Mouse (Mus musculus): ENCODE measurements around the gene Gpsm1. TPM values are rescaled to one million over a fixed set of nuclear protein-coding genes. Genes with fewer than 3 reads are reported as not detected.

The Gpsm1 gene
- 17.7 and 21.1 TPM in 2 replicates for polyA plus RNA-seq (2012; rRNA removed)

DNA sequence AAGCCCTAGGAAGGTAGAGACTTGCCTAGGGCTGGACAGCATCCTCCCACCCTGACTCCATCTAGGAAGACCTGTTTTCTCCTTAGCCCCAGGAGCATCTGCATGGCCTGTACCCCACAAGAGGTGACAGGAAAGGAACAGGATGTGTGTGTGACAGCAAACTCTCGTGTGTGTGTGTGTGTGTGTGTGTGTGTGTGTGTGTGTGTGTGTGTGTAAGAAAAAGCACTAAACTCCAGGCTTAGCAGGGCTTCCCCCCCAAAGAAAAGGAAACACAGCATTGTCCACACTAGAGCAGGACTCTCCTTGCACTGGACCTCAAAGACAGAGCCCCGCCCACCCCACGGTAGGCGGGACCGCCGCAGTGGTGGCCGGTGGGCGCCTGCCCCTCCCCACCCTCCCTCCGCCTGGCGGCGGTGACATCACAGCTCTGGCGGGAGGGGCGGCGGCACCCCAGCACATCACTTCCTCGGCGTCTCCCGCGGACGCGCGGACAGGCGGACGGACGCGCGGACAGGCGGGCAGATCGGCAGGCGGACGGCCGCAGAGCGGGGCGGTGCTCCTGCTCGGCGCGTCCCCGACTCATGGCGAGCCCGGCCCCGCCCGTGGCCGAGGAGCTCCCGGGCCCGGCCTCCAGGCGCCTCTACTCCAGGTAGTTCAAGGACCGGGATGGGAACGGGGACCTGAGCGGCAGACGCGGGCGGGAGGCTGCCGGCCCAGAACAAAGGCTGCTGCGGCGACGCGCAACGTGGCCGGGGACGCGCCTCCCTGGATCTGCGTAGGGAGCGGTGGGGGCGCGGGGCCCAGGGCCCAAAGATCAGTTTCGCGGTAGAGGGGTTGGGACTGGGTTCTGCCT, at the start of gene Gpsm1:
Gene Gpsm1 (plus strand): TSS at position 444 of the 853 bp plus-strand sequence.
- under 1% methylated on average over 61 of the region's 66 CpGs for WGBS
- Histone ChIP-seq H3K4me3 (ENCODE audit: extremely low read depth, insufficient read depth, insufficient read length) (peak within 1 kb of the TSS; percentile 83), H3K27me3 (ENCODE audit: control insufficient read depth, insufficient read depth, low read length) (no peaks in the 10 kb centered on the region), H3K27ac (ENCODE audit: insufficient read depth, low read length) (peak within 1 kb of the TSS; percentile 32), H3K36me3 (ENCODE audit: control insufficient read depth, insufficient read depth, low read length) (no peaks in the 10 kb centered on the region), H3K4me1 (ENCODE audit: control insufficient read depth, insufficient read depth, insufficient read length) (peaks cover 10% of the 10 kb centered on the region)
- no peak for TF ChIP-seq POLR2A (IDR thresholded peaks at IDR 0.05; ENCODE audit: low read depth, low read length)
- no peak for TF ChIP-seq CTCF (IDR thresholded peaks at IDR 0.05; ENCODE audit: extremely low read depth, insufficient read depth, insufficient read length, insufficient replicate concordance)
- DNase-seq (ENCODE audit: low read depth in 1 of 2, low spot score in 2 of 2): peak in 1 of 2 experiments; percentile 64

GRCm38 (mm10) chr2:26266066-26266742, 49.1 kb upstream of the Gpsm1 start:
- Histone ChIP-seq H3K4me3 (ENCODE audit: extremely low read depth, insufficient read depth, insufficient read length) (no peak overlapping the region), H3K27ac (ENCODE audit: insufficient read depth, low read length) (no peak overlapping the region), H3K36me3 (ENCODE audit: control insufficient read depth, insufficient read depth, low read length) (no peaks in the 10 kb centered on the region), H3K4me1 (ENCODE audit: control insufficient read depth, insufficient read depth, insufficient read length) (no peaks in the 10 kb centered on the region), H3K27me3 (ENCODE audit: control insufficient read depth, insufficient read depth, low read length) (no peaks in the 10 kb centered on the region)
- 77% methylated on average over 10 of the region's 10 CpGs for WGBS
- DNase-seq (ENCODE audit: low read depth in 1 of 2, low spot score in 2 of 2): no peak
- TF ChIP-seq CTCF (IDR thresholded peaks at IDR 0.05; ENCODE audit: extremely low read depth, insufficient read depth, insufficient read length, insufficient replicate concordance) (no peak), POLR2A (IDR thresholded peaks at IDR 0.05; ENCODE audit: low read depth, low read length) (no peak)

DNA sequence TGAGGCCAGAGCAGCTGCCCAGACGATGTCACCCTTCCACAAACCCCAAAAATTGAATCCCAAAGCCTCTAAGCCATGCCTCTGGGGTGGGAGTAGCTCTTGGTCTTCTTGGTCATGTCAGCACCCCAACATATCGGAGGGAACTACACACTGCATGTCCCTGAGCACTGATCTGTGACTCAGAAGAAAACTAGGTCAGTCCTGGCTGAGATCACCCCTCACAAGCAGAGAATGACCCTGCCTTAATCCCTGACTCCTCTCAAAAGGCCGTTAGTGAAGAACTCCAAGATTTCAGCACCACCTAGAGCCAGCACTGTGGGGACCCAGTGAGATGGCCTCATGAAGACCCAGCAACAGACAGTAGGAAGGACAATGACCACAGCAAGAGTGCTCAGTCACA, 47.1 kb upstream of the Gpsm1 start:
- no peaks in the 10 kb centered on the region for H3K36me3 ChIP-seq (ENCODE audit: control insufficient read depth, insufficient read depth, low read length)
- no peaks in the 10 kb centered on the region for H3K4me1 ChIP-seq (ENCODE audit: control insufficient read depth, insufficient read depth, insufficient read length)
- H3K4me3 ChIP-seq (ENCODE audit: extremely low read depth, insufficient read depth, insufficient read length): no peak overlapping the region
- TF ChIP-seq CTCF (IDR thresholded peaks at IDR 0.05; ENCODE audit: extremely low read depth, insufficient read depth, insufficient read length, insufficient replicate concordance): no peak
- no peak for TF ChIP-seq POLR2A (IDR thresholded peaks at IDR 0.05; ENCODE audit: low read depth, low read length)
- 70% methylated on average over 3 of the region's 3 CpGs for whole genome bisulfite sequencing
- H3K27ac ChIP-seq (ENCODE audit: insufficient read depth, low read length): no peak overlapping the region
- H3K27me3 ChIP-seq (ENCODE audit: control insufficient read depth, insufficient read depth, low read length): no peaks in the 10 kb centered on the region
- no peak for DNase-seq (ENCODE audit: low read depth in 1 of 2, low spot score in 2 of 2)

- 17% methylated on average over 7 of the region's 7 CpGs for WGBS
Measured at GRCm38 (mm10) chr2:26273611-26274010, 41.7 kb upstream of the Gpsm1 start.

DNA sequence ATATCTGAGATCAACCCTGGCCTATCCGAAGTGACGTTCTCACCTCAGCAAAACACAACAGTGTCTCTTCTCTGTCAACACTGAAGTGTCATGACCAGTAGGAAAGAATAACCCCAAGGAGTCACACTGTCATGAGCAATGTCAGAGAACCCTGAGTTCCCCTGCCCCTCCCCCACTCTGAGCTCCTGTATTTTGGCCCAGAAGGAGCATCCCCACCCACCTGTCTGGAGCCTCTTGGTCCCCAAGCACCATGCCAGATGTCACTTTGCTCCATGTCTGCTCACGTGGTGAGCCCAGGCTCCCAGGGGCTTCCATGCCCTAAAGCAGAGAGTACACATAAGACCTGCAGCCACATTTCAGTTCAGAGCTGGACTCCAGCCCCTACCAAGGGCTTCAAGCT, 35.6 kb upstream of the Gpsm1 start:
- Histone ChIP-seq H3K36me3 (ENCODE audit: control insufficient read depth, insufficient read depth, low read length) (no peaks in the 10 kb centered on the region), H3K4me3 (ENCODE audit: extremely low read depth, insufficient read depth, insufficient read length) (no peak overlapping the region), H3K27me3 (ENCODE audit: control insufficient read depth, insufficient read depth, low read length) (no peaks in the 10 kb centered on the region), H3K27ac (ENCODE audit: insufficient read depth, low read length) (no peak overlapping the region), H3K4me1 (ENCODE audit: control insufficient read depth, insufficient read depth, insufficient read length) (no peaks in the 10 kb centered on the region)
- 82% methylated on average over 3 of the region's 3 CpGs for whole genome bisulfite sequencing
- DNase-seq (ENCODE audit: low read depth in 1 of 2, low spot score in 2 of 2): no peak
- TF ChIP-seq POLR2A (IDR thresholded peaks at IDR 0.05; ENCODE audit: low read depth, low read length) (no peak), CTCF (IDR thresholded peaks at IDR 0.05; ENCODE audit: extremely low read depth, insufficient read depth, insufficient read length, insufficient replicate concordance) (no peak)

More at GRCm38 (mm10) chr2:26273611-26274010, 41.7 kb upstream of the Gpsm1 start:
- no peak for DNase-seq (ENCODE audit: low read depth in 1 of 2, low spot score in 2 of 2)
- Histone ChIP-seq H3K4me1 (ENCODE audit: control insufficient read depth, insufficient read depth, insufficient read length) (no peaks in the 10 kb centered on the region), H3K4me3 (ENCODE audit: extremely low read depth, insufficient read depth, insufficient read length) (no peak overlapping the region), H3K27me3 (ENCODE audit: control insufficient read depth, insufficient read depth, low read length) (no peaks in the 10 kb centered on the region), H3K36me3 (ENCODE audit: control insufficient read depth, insufficient read depth, low read length) (no peaks in the 10 kb centered on the region), H3K27ac (ENCODE audit: insufficient read depth, low read length) (no peak overlapping the region)
- peak; percentile 20; the same call in 1 of the 2 replicates for TF ChIP-seq CTCF (IDR thresholded peaks at IDR 0.05; ENCODE audit: extremely low read depth, insufficient read depth, insufficient read length, insufficient replicate concordance)
- no peak for TF ChIP-seq POLR2A (IDR thresholded peaks at IDR 0.05; ENCODE audit: low read depth, low read length)

DNA sequence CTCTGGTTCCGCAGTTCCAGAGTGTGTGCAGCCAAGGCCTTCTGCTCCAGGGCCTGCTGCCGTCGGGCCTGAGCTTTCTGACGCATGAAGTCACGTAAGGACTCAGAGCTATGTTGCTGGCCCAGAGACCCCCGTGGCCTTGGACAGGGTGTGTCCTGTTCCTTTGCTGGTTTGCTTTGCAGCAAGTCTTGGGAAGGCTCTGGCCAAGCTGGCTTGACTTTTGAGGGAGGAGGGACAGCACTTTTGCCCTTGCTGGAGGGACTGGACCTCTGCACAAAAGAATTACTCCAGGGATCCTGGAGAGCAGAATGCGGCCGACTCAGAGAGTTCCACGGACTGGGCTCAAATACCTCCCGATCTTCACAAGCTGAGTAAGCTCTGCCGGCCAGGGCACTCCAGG, 34.7 kb upstream of the Gpsm1 start:
- Histone ChIP-seq H3K27ac (ENCODE audit: insufficient read depth, low read length) (no peak overlapping the region), H3K4me1 (ENCODE audit: control insufficient read depth, insufficient read depth, insufficient read length) (no peaks in the 10 kb centered on the region), H3K36me3 (ENCODE audit: control insufficient read depth, insufficient read depth, low read length) (no peaks in the 10 kb centered on the region), H3K4me3 (ENCODE audit: extremely low read depth, insufficient read depth, insufficient read length) (no peak overlapping the region), H3K27me3 (ENCODE audit: control insufficient read depth, insufficient read depth, low read length) (no peaks in the 10 kb centered on the region)
- 89% methylated on average over 11 of the region's 11 CpGs for WGBS
- no peak for DNase-seq (ENCODE audit: low read depth in 1 of 2, low spot score in 2 of 2)
- no peak for TF ChIP-seq POLR2A (IDR thresholded peaks at IDR 0.05; ENCODE audit: low read depth, low read length)
- no peak for TF ChIP-seq CTCF (IDR thresholded peaks at IDR 0.05; ENCODE audit: extremely low read depth, insufficient read depth, insufficient read length, insufficient replicate concordance)

Data from spleen, adult 2 months (tissue).